Mouse (Mus musculus): ENCODE data around the gene Cstf2t. TPM values are rescaled to one million over a fixed set of nuclear protein-coding genes. Genes with fewer than 3 reads are reported as not detected.

Cstf2t gene
- polyA plus RNA-seq, 1 experiment from 2014 or later: 52.4 TPM

- ATAC-seq (ENCODE audit: low FRiP score): peak; percentile 57; the same call in 1 of the 2 replicates
- Histone ChIP-seq H3K4me1 (ENCODE audit: control insufficient read depth, insufficient read depth, low read length) (peaks cover 5% of the 10 kb centered on the region), H3K36me3 (ENCODE audit: control insufficient read depth, insufficient read depth, low read length) (no peaks in the 10 kb centered on the region), H3K27me3 (ENCODE audit: control insufficient read depth, insufficient read depth, low read length) (no peaks in the 10 kb centered on the region), H3K9ac (ENCODE audit: low read length) (no peak overlapping the region), H3K4me3 (ENCODE audit: low read depth, low read length) (no peak overlapping the region), H3K4me2 (no peak overlapping the region), H3K9me3 (ENCODE audit: control insufficient read depth, low read length) (no peaks in the 10 kb centered on the region), H3K27ac (ENCODE audit: low read depth, low read length) (no peak overlapping the region)
- WGBS: 54% methylated on average over 4 of the region's 4 CpGs
- DNase-seq (ENCODE audit: low spot score, missing footprints): peak; percentile 85
Observed at GRCm38 (mm10) chr19:31114690-31115089, 32.1 kb downstream of the Cstf2t start.

- no peak for ATAC-seq (ENCODE audit: low FRiP score)
- no peak for DNase-seq (ENCODE audit: low spot score, missing footprints)
- Histone ChIP-seq H3K9me3 (ENCODE audit: control insufficient read depth, low read length) (no peaks in the 10 kb centered on the region), H3K9ac (ENCODE audit: low read length) (no peak overlapping the region), H3K36me3 (ENCODE audit: control insufficient read depth, insufficient read depth, low read length) (no peaks in the 10 kb centered on the region), H3K4me1 (ENCODE audit: control insufficient read depth, insufficient read depth, low read length) (no peaks in the 10 kb centered on the region), H3K4me3 (ENCODE audit: low read depth, low read length) (no peak overlapping the region), H3K27me3 (ENCODE audit: control insufficient read depth, insufficient read depth, low read length) (no peaks in the 10 kb centered on the region), H3K4me2 (no peak overlapping the region), H3K27ac (ENCODE audit: low read depth, low read length) (no peak overlapping the region)
- WGBS: 89% methylated on average over 3 of the region's 3 CpGs
Observed at GRCm38 (mm10) chr19:31124628-31125027, 42.0 kb downstream of the Cstf2t start.

- Histone ChIP-seq H3K9ac (ENCODE audit: low read length) (no peak overlapping the region), H3K4me1 (ENCODE audit: control insufficient read depth, insufficient read depth, low read length) (no peaks in the 10 kb centered on the region), H3K27me3 (ENCODE audit: control insufficient read depth, insufficient read depth, low read length) (no peaks in the 10 kb centered on the region), H3K4me3 (ENCODE audit: low read depth, low read length) (no peak overlapping the region), H3K4me2 (no peak overlapping the region), H3K9me3 (ENCODE audit: control insufficient read depth, low read length) (no peaks in the 10 kb centered on the region), H3K27ac (ENCODE audit: low read depth, low read length) (no peak overlapping the region), H3K36me3 (ENCODE audit: control insufficient read depth, insufficient read depth, low read length) (no peaks in the 10 kb centered on the region)
- no peak for DNase-seq (ENCODE audit: low spot score, missing footprints)
- no peak for ATAC-seq (ENCODE audit: low FRiP score)
- WGBS: 88% methylated on average over 8 of the region's 8 CpGs
Observed at GRCm38 (mm10) chr19:31132614-31133013, 50.0 kb downstream of the Cstf2t start.

- no peak overlapping the region for H3K27ac ChIP-seq (ENCODE audit: low read depth, low read length)
- WGBS: 5% methylated on average over 2 of the region's 2 CpGs
- no peak for ATAC-seq (ENCODE audit: low FRiP score)
Observed at GRCm38 (mm10) chr19:31136316-31136715, 53.7 kb downstream of the Cstf2t start.

More at GRCm38 (mm10) chr19:31136316-31136715, 53.7 kb downstream of the Cstf2t start:
- H3K9me3 ChIP-seq (ENCODE audit: control insufficient read depth, low read length): no peaks in the 10 kb centered on the region
- H3K4me3 ChIP-seq (ENCODE audit: low read depth, low read length): no peak overlapping the region
- no peak overlapping the region for H3K9ac ChIP-seq (ENCODE audit: low read length)
- H3K4me1 ChIP-seq (ENCODE audit: control insufficient read depth, insufficient read depth, low read length): no peaks in the 10 kb centered on the region
- no peak overlapping the region for H3K4me2 ChIP-seq
- DNase-seq (ENCODE audit: low spot score, missing footprints): no peak
- no peaks in the 10 kb centered on the region for H3K27me3 ChIP-seq (ENCODE audit: control insufficient read depth, insufficient read depth, low read length)
- H3K36me3 ChIP-seq (ENCODE audit: control insufficient read depth, insufficient read depth, low read length): no peaks in the 10 kb centered on the region
